Mouse (Mus musculus) thymus, adult 2 months (tissue): ENCODE data around the gene Zfp286.

Source experiments
- CTCF ChIP-seq: fragments of 200-500 bp; IDR thresholded peaks from 2 replicates; pipeline ENCODE4 v1.5.1; 2012; ENCODE audit warnings: mild to moderate bottlenecking, control low read depth, low read length, moderate library complexity, borderline replicate concordance; ENCODE audit not compliant: control insufficient read depth, poor library complexity, insufficient read depth; ENCODE audit errors: extremely low read depth
- POLR2A ChIP-seq: fragments of 200-500 bp; IDR thresholded peaks from 2 replicates; pipeline ENCODE4 v1.6.1; 2012; ENCODE audit warnings: mild to moderate bottlenecking, low read length, control low read depth, moderate library complexity; ENCODE audit not compliant: control insufficient read depth, poor library complexity, insufficient read depth; ENCODE audit errors: extremely low read depth

DNA sequence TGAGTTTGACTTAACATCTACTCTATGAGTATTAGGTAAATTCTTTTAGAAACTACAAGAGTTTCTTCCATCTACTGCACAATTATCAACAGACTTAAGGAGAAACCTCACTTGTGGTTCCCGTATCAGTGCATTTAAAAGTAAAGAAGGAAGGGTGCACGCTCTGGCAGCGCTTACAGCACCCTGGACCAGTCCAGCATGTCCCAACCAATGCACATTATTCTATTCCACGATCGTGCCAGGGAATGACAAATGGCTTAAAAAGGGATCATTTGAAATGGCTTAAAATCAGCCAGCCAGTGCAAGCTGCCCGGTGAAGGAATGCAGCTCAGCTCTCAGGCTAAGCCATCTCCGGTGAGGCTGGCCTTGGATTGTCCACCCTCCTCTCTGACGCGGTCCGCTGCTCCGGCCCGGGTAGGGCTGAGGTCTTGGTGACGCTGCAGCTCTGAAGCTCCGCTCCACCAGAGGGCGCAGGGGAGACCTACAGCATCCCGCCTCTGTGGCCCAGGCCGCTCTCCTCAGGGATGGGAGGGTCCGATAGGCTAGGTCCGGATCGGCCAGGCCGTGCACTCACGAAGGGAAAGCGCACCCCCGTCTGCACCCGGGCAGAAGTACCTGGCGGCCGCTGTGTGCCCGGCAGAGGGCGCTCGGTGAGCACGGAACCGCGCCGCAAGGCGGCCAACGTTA lies 32.7 kb downstream of the Zfp286 start:
- TF ChIP-seq CTCF: peak; percentile 98
- no peak for TF ChIP-seq POLR2A
